Mouse (Mus musculus) spleen, adult 2 months (tissue): ENCODE measurements at regions not wholly inside any gene's neighbourhood (a gene's known extent, or its start where the extent isn't known, plus 50 kb on each side); places are given as distances from the start of the nearest gene placed in this dataset.
"Not testable (repeated sequence)": the region's sequence is repeated elsewhere in the genome, so short reads cannot be mapped to it uniquely, and the experiment has no call there.

ENCODE experiments used
- CTCF ChIP-seq: fragments of 200-500 bp; IDR thresholded peaks from 2 replicates; pipeline ENCODE4 v1.5.1; 2011; ENCODE audit warnings: mild to moderate bottlenecking, inconsistent platforms; ENCODE audit not compliant: insufficient read depth, insufficient read length, insufficient replicate concordance; ENCODE audit errors: extremely low read depth
- POLR2A ChIP-seq: fragments of 200-500 bp; IDR thresholded peaks from 2 replicates; pipeline ENCODE4 v1.6.1; 2011; ENCODE audit warnings: low read depth, low read length, inconsistent platforms

- TF ChIP-seq POLR2A, CTCF: not testable (repeated sequence)
Observed at GRCm38 (mm10) chr13:19246558-19246957, 149.0 kb downstream of the Stard3nl start.
